Mouse (Mus musculus): ENCODE measurements around the gene Abca5. TPM values are rescaled to one million over a fixed set of nuclear protein-coding genes. Genes with fewer than 3 reads are reported as not detected.

Gene Abca5
- polyA plus RNA-seq (2015; fragmentation: Nextera tagmentation; extraction: Ambion mirVana) = 14.4 and 15.8 TPM in 2 replicates

DNA sequence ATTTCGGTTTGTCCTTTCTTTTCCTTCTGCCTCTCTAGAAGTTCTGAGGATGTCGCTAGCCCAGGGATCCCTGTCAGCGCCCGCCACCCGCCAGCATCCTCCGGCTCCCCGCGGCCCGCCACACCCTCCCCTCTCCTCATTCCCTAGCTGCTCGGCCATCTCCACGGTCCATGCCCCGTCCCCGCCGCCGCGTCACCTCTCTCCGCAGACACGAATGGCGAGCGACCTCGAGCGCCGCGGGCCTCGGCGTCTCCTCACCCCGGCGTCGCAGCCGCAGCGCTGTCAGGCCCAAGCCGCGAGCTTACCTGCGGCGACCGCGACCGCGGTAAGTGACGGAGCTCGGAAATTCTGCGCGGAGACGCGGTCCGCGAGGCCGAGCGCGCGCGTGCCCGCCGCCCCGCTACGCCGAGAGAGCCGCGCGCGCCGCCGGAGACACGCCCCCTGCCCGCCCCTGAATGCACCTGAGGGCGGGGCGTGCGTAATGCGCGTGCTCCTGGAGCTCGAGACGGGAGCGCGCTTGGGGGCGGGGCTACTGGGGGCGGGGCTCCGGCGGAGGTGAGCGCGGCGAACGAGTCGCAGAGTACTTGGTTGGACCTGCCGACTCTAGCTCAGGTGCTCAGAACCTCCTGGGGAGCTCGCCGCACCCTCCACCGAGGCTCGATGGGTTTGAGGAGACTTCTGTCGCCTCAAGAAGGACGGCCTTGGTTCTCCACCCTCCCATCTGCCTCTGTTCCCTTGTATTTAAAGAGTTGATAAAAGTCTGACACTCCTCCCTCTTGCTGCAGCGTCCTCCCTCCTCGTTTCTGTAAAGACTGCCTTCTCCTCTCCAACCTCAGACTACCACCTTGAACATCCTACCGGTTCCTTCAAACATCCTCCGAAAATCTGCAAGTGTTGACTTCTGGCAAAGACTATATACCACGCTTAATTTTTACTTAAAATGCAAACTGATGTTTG lies at the start of gene Abca5:
Abca5 (minus strand) TSS at position 428 of the 957 bp plus-strand sequence.

GRCm38 (mm10) chr11:110251534-110251933 lies 86.0 kb downstream of the Abca5 start, which contains the start of gene Abca6:
Gene Abca6, minus strand, starts transcription at chr11:110251776.

Other genes starting within 250 kb of the Abca5 start
- 1.3 and 1.7 TPM in 2 replicates for gene Abca8a, start 241.7 kb downstream of the Abca5 start, polyA plus RNA-seq (2015; fragmentation: Nextera tagmentation; extraction: Ambion mirVana)
- gene Abca9, start 169.5 kb downstream of the Abca5 start, polyA plus RNA-seq (2015; fragmentation: Nextera tagmentation; extraction: Ambion mirVana) = 2.5 and 3.1 TPM in 2 replicates
- gene Abca6, start 85.9 kb downstream of the Abca5 start, polyA plus RNA-seq (2015; fragmentation: Nextera tagmentation; extraction: Ambion mirVana) = 0.70 and 0.87 TPM in 2 replicates
- 8.3 and 9.0 TPM in 2 replicates for gene Map2k6, start 61.4 kb upstream of the Abca5 start, polyA plus RNA-seq (2015; fragmentation: Nextera tagmentation; extraction: Ambion mirVana)

All from neural tube, postnatal 0 days (tissue).